Mouse (Mus musculus): Measurements from ENCODE around the gene Slc4a10.

- TF ChIP-seq POLR2A (IDR thresholded peaks at IDR 0.05; ENCODE audit: borderline replicate concordance, low read depth, low read length) (no peak), CTCF (IDR thresholded peaks at IDR 0.05; ENCODE audit: low read depth, low read length) (no peak)
These were observed 241.3 kb downstream of the Slc4a10 start for GRCm38 (mm10) chr2:62287532-62287931.
